Mouse (Mus musculus): Measurements from ENCODE around the gene Nobox.

- TF ChIP-seq GATA1 (IDR thresholded peaks at IDR 0.05; ENCODE audit: borderline replicate concordance, low read length), result no peak
- TF ChIP-seq FLI1 (IDR thresholded peaks at IDR 0.05; ENCODE audit: low read length), result no peak
Observed at GRCm38 (mm10) chr6:43260756-43261155, 48.6 kb downstream of the Nobox start.
